Mouse (Mus musculus) lung, adult 2 months (tissue): ENCODE measurements around the gene Dgki.

Experiments used
- CTCF ChIP-seq: fragments of 200-500 bp; IDR thresholded peaks from 2 replicates; pipeline ENCODE4 v1.5.1; 2011; ENCODE audit warnings: mild to moderate bottlenecking, low read length, control low read depth; ENCODE audit not compliant: insufficient read depth
- POLR2A ChIP-seq: fragments of 200-500 bp; IDR thresholded peaks from 2 replicates; pipeline ENCODE4 v1.6.1; 2011; ENCODE audit warnings: low read depth, mild to moderate bottlenecking, control low read depth, low read length, borderline replicate concordance; ENCODE audit errors: extremely low read depth

DNA sequence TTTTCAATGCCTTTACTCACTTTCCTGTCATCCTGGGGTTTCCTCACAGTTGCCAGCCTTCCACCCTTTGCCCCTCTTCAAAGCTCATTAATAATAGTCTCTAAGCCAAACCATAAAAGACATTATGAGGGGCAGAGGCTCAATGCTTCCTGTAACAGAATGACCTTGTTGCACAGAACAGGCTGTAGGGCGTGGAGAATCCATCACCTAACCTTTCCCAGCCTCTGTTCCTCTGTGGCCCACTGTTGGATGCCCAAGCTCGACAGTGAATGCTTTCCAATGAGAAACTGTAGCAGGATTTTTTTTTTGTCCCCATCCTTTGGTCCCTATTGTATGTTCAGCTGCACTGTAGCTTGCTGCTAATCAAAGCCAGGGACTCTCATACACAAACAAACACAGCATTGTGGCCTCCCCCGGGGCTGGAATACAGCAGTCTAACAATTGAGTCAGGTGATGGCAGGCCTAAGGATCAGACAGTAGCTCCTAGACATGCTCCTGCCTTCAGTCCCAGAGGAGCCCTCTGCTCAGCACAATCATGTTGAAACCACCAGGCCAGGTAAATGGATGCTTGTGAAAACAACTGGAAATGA, 502.8 kb downstream of the Dgki start:
- TF ChIP-seq CTCF (no peak), POLR2A (no peak)
